Mouse (Mus musculus) G1E-ER4 (cell line): ENCODE results near the gene Olfr307. TPM values are rescaled to one million over a fixed set of nuclear protein-coding genes. Genes with fewer than 3 reads are reported as not detected.

Source experiments
- GATA1 ChIP-seq: IDR thresholded peaks from one replicate; pipeline ENCODE4 v1.8.0; 2012; ENCODE audit warnings: low read length, inconsistent platforms
- polyA plus RNA-seq: library from polyadenylated mRNA; stranded (reverse); fragments of >175 nt; gene quantifications from 2 replicates; pipeline ENCODE4 v1.2.3, GENCODE M21; 2012

Olfr307 gene
- not detected in 2 replicates for polyA plus RNA-seq

GRCm38 (mm10) chr7:86337486-86337885 is at the start of gene Olfr307:
Olfr307 (minus strand) TSS chr7:86337586.
- no peak for TF ChIP-seq GATA1

DNA sequence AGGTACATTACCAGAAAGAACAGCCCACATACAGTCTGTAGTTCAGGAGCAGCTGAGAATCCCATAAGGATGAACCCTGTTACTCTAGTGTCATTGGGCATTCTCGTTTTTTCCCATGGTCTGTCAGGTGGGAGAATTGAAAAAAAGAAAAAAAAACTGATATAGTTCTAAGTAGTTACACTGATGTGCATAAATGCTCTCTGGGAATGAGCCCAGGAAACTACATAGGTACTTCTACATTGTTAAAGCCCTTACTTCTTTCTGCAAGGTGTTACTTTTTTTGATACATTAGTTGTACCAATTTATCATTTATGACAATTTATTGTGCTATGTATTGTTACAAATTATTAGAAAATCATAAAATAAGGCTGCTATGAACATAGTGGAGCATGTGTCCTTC is 49.2 kb upstream of the Olfr307 start, which contains the start of gene Olfr304:
Gene Olfr304, minus strand, starts transcription at position 101 of the 400 bp plus-strand sequence.
- no peak for TF ChIP-seq GATA1

GRCm38 (mm10) chr7:86385769-86386168 is 48.4 kb upstream of the Olfr307 start:
- no peak for TF ChIP-seq GATA1

DNA sequence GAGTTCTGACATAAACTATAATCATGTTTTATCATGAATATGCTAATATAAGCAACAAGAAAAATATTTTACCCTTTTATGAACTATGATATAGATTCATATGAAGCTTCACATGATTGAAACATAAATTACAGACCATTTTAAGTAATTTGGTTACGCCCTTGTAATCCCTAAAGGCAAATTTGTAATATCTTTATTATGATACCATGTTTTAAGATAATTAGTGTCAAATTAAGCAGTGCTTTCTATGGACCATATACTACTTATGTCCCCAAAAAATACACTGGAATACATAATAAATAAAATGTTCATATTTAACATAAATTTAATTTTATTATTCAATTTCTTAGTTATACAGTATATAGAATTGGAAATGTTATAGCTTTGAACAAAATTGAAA is 29.4 kb upstream of the Olfr307 start, which contains the start of gene Olfr305:
Gene Olfr305, minus strand, starts transcription at position 101 of the 400 bp plus-strand sequence.
- no peak for TF ChIP-seq GATA1

DNA sequence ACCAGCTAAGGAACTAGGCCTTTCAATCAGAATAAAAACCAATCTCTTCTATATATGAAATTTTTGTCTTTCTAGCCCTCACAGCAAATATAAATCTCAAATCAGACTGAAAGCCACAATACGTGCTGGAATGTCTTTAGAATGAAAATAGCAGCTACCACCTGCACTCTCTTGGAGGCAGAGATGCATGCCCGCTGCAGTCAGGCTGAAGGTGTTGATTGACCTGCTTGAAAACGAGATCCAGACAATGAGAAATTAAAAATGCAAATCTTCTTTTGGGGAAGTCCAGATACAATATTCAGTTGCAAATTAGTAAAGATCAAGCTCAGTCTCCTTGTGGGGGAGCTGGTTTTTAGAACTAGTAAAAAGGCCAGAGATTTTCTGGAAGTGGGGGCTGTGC is 6.9 kb upstream of the Olfr307 start:
- no peak for TF ChIP-seq GATA1

DNA sequence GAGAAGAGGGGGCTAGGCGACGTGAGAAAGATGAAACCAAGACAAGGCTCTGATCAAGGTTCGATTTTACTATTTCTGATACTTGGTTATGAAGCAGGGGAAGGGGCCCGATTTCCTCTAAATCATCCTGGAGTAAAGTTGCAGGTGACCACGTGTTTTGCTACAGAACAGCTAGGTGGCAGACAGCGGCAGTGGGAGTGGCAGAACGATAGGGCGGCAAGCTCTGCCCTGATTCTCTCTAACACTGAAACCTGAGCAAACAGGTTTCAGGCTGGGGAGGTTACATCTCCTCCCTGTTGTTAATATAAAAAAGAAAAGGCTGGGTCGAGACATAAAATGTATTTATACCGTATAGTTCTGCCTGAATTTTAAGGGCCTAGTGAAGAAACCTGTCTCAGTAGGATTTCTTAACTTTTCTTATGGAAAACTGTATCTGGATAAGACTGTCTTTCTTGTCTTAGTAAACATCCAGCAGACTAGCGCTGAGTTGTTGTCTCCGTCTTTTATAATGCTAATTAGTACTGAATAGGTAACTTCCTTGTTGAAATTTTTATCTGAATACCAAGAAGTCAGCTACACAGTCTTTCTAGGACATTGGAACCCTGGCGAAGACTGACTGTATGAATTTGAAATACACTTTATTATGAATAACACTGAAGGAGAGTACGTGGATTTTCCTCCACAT is 5.6 kb upstream of the Olfr307 start:
- TF ChIP-seq GATA1 = no peak

DNA sequence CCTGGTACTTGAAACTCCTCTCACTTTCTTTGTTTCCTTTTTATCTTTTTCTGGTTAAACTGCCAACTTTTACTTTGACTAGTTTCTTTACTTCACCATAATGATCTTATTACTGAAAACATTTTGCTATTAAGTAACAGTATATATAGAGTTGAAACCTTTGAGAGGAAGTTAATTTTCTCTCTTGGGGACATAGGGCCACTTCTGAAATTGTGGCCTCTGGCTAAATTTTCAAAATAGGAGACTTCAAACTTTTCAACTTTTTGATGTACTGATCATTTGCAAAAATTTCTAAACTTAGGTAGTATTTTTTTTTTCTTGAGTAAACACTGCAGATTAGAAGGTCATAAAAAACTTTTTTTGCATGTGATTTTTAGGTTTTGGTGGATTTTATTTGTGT is 11.9 kb downstream of the Olfr307 start, which contains the start of gene Olfr308:
Gene Olfr308, minus strand, starts transcription at position 101 of the 400 bp plus-strand sequence.
- TF ChIP-seq GATA1 = no peak

GRCm38 (mm10) chr7:86321323-86321722 is 16.1 kb downstream of the Olfr307 start:
- no peak for TF ChIP-seq GATA1

DNA sequence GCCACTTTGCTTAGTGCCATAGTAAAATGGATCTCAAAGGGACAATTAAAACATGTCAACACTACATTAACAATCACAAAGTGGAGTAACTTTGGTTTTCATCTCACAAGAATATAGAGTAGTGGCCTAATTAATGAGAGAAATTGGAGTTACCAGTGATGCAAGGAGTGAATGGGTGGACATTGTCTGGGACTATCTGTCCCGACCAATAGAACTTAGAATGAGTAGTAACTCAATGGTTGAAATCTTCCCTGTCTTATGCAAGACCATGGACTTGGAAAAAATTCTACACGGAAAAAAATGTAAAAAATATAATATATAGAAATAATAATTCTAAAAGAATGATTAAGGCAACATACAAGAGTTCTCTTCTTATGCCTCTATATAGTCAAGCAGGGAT is 23.8 kb downstream of the Olfr307 start, which contains the start of gene Olfr309:
Gene Olfr309, minus strand, starts transcription at position 101 of the 400 bp plus-strand sequence.
- no peak for TF ChIP-seq GATA1

Other genes with a start within 250 kb of the Olfr307 start
- gene Vmn2r75, start 165.8 kb downstream of the Olfr307 start, polyA plus RNA-seq = not detected in 2 replicates
- not detected in 2 replicates for gene Vmn2r76, start 91.3 kb downstream of the Olfr307 start, polyA plus RNA-seq
- gene Olfr310, start 60.4 kb downstream of the Olfr307 start, polyA plus RNA-seq = not detected in 2 replicates
- not detected in 2 replicates for gene Olfr309, start 23.9 kb downstream of the Olfr307 start, polyA plus RNA-seq
- gene Olfr308, start 12.0 kb downstream of the Olfr307 start, polyA plus RNA-seq = not detected in 2 replicates
- gene Olfr305, start 29.3 kb upstream of the Olfr307 start, polyA plus RNA-seq = not detected in 2 replicates
- gene Olfr304, start 49.1 kb upstream of the Olfr307 start, polyA plus RNA-seq = not detected in 2 replicates
- gene Olfr303, start 60.2 kb upstream of the Olfr307 start, polyA plus RNA-seq = not detected in 2 replicates
- gene Olfr301, start 66.3 kb upstream of the Olfr307 start, polyA plus RNA-seq = not detected in 2 replicates
- not detected in 2 replicates for gene Olfr299, start 122.3 kb upstream of the Olfr307 start, polyA plus RNA-seq
- gene Olfr298, start 154.9 kb upstream of the Olfr307 start, polyA plus RNA-seq = not detected in 2 replicates
- gene Olfr297, start 182.4 kb upstream of the Olfr307 start, polyA plus RNA-seq = not detected in 2 replicates
- not detected in 2 replicates for gene Olfr295, start 246.3 kb upstream of the Olfr307 start, polyA plus RNA-seq